Mouse (Mus musculus) intestine, postnatal 0 days (tissue): Measurements from ENCODE around the gene Scarb1. TPM values are rescaled to one million over a fixed set of nuclear protein-coding genes. Genes with fewer than 3 reads are reported as not detected.

ENCODE experiments used
- ATAC-seq: fragments of 200-750 bp; cut with Nextera tagmentation; 2 replicates; pipeline ENCODE4 v1.8.0; 2017; ENCODE audit warnings: mild to moderate bottlenecking, moderate TSS enrichment, moderate library complexity
- H3K27ac ChIP-seq: fragments of 300-500 bp; sonication (generic); 2 replicates; pipeline ENCODE4 v1.5.1; 2014; ENCODE audit warnings: mild to moderate bottlenecking, low read depth, low read length, moderate library complexity
- H3K27me3 ChIP-seq: fragments of 300-500 bp; sonication (generic); replicated peaks from 2 replicates; pipeline ENCODE4 v1.6.1; 2014; ENCODE audit warnings: low read length, mixed read lengths; ENCODE audit not compliant: control insufficient read depth, insufficient read depth
- H3K36me3 ChIP-seq: fragments of 300-500 bp; sonication (generic); 2 replicates; pipeline ENCODE4 v1.6.1; 2014; ENCODE audit warnings: mild to moderate bottlenecking, moderate library complexity; ENCODE audit not compliant: control insufficient read depth, insufficient read depth
- H3K4me1 ChIP-seq: fragments of 300-500 bp; sonication (generic); replicated peaks from 2 replicates; pipeline ENCODE4 v1.6.1; 2014; ENCODE audit warnings: antibody characterized with exemption, low read length, mixed read lengths; ENCODE audit not compliant: control insufficient read depth, insufficient read depth
- H3K4me2 ChIP-seq: fragments of 300-500 bp; sonication (generic); replicated peaks from 2 replicates; pipeline ENCODE4 v1.6.1; 2014; ENCODE audit warnings: low read depth, mild to moderate bottlenecking, moderate library complexity
- H3K4me3 ChIP-seq: fragments of 300-500 bp; sonication (generic); 2 replicates; pipeline ENCODE4 v1.5.1; 2014; ENCODE audit warnings: low read depth, low read length
- H3K9ac ChIP-seq: fragments of 300-500 bp; sonication (generic); 2 replicates; pipeline ENCODE4 v1.6.1; 2014; ENCODE audit warnings: mild to moderate bottlenecking, low read depth, low read length
- H3K9me3 ChIP-seq: fragments of 300-500 bp; sonication (generic); 2 replicates; pipeline ENCODE4 v1.6.1; 2016; ENCODE audit warnings: mixed run types; ENCODE audit not compliant: control insufficient read depth
- CTCF ChIP-seq: sonication (generic); IDR thresholded peaks from 2 replicates; pipeline ENCODE4 v1.5.1; 2016; ENCODE audit warnings: low read depth, mild to moderate bottlenecking, control low read depth, antibody characterized with exemption, moderate library complexity
- WGBS: fragments of 180-500 bp; shearing (Covaris S2); extraction: QIAGEN DNeasy Blood & Tissue Kit; methylation state at CpG from one replicate; pipeline ENCODE4 v1.1.7; 2014; 5-methylcytosine and 5-hydroxymethylcytosine counted together
- polyA plus RNA-seq: library from polyadenylated mRNA; unstranded; fragments of >200 nt; fragmentation: Nextera tagmentation; extraction: Ambion mirVana; gene quantifications from 2 replicates; pipeline ENCODE4 v1.2.1, GENCODE M21; 2015

Scarb1 gene
- polyA plus RNA-seq, 1 experiment from 2014 or later: 26.5 TPM

- ATAC-seq: no peak
- Histone ChIP-seq H3K27ac (no peak overlapping the region), H3K9me3 (no peaks in the 10 kb centered on the region), H3K4me3 (no peak overlapping the region), H3K27me3 (peaks cover 3% of the 10 kb centered on the region; the same call in 1 of the 2 replicates), H3K4me2 (no peak overlapping the region), H3K4me1 (no peaks in the 10 kb centered on the region), H3K9ac (no peak overlapping the region), H3K36me3 (no peaks in the 10 kb centered on the region)
- 87% methylated on average over 3 of the region's 3 CpGs for WGBS
- TF ChIP-seq CTCF: no peak
Measured at GRCm38 (mm10) chr5:125274773-125275172, 66.1 kb downstream of the Scarb1 start.

DNA sequence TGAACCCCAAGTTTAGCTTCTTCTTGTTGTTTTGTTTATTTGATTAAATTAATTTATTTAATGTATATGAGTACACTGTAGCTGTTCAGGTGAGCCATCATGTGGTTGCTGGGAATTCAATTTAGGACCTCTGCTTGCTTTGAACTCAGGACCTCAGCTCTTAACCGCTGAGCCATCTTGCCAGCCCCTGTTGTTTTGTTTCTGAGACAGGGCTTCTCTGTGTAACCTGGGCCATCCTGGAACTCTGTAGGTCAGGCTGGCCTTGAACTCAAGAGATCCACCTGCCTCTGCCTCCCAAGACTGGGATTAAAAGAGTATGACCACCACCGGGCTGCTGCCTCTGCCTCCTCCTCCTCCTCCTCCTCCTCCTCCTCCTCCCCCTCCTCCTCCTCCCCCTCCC is 66.7 kb downstream of the Scarb1 start:
- H3K9ac ChIP-seq: no peak overlapping the region

GRCm38 (mm10) chr5:125273666-125274109 is 67.2 kb downstream of the Scarb1 start:
- H3K36me3 ChIP-seq: no peaks in the 10 kb centered on the region
- peak; percentile 29; the same call in 1 of the 2 replicates for ATAC-seq
- no peaks in the 10 kb centered on the region for H3K9me3 ChIP-seq
- H3K27me3 ChIP-seq: peaks cover 7% of the 10 kb centered on the region
- TF ChIP-seq CTCF: peak; percentile 80
- no peak overlapping the region for H3K4me2 ChIP-seq
- H3K4me1 ChIP-seq: no peaks in the 10 kb centered on the region
- WGBS: 9% methylated on average over 8 of the region's 8 CpGs
- no peak overlapping the region for H3K27ac ChIP-seq
- no peak overlapping the region for H3K9ac ChIP-seq
- H3K4me3 ChIP-seq: no peak overlapping the region

More for the DNA sequence above, 66.7 kb downstream of the Scarb1 start:
- 83% methylated on average over 2 of the region's 2 CpGs for WGBS
- no peak for TF ChIP-seq CTCF
- Histone ChIP-seq H3K36me3 (no peaks in the 10 kb centered on the region), H3K27me3 (peaks cover 3% of the 10 kb centered on the region; the same call in 1 of the 2 replicates), H3K4me1 (no peaks in the 10 kb centered on the region), H3K27ac (no peak overlapping the region), H3K4me2 (no peak overlapping the region), H3K9me3 (no peaks in the 10 kb centered on the region), H3K4me3 (no peak overlapping the region)
- ATAC-seq: no peak

GRCm38 (mm10) chr5:125272231-125272988 is 68.5 kb downstream of the Scarb1 start:
- ATAC-seq: no peak
- no peak overlapping the region for H3K27ac ChIP-seq
- no peak overlapping the region for H3K9ac ChIP-seq
- H3K4me1 ChIP-seq: no peaks in the 10 kb centered on the region
- no peak overlapping the region for H3K4me2 ChIP-seq
- H3K27me3 ChIP-seq: peaks cover 7% of the 10 kb centered on the region
- 81% methylated on average over 10 of the region's 10 CpGs for WGBS
- TF ChIP-seq CTCF: no peak
- H3K9me3 ChIP-seq: no peaks in the 10 kb centered on the region
- no peak overlapping the region for H3K4me3 ChIP-seq
- H3K36me3 ChIP-seq: no peaks in the 10 kb centered on the region

- Histone ChIP-seq H3K36me3 (no peaks in the 10 kb centered on the region), H3K27me3 (peaks cover 7% of the 10 kb centered on the region), H3K9me3 (no peaks in the 10 kb centered on the region), H3K4me3 (no peak overlapping the region), H3K4me2 (no peak overlapping the region), H3K27ac (no peak overlapping the region), H3K9ac (no peak overlapping the region), H3K4me1 (no peaks in the 10 kb centered on the region)
- WGBS: 11% methylated on average over 15 of the region's 15 CpGs
- ATAC-seq: peak; percentile 50
- peak; percentile 96 for TF ChIP-seq CTCF
Measured at GRCm38 (mm10) chr5:125271531-125272203, 69.2 kb downstream of the Scarb1 start.

- 15% methylated on average over 12 of the region's 12 CpGs for WGBS
- no peak overlapping the region for H3K4me3 ChIP-seq
- no peak overlapping the region for H3K27ac ChIP-seq
- no peaks in the 10 kb centered on the region for H3K9me3 ChIP-seq
- no peak overlapping the region for H3K9ac ChIP-seq
- TF ChIP-seq CTCF: peak; percentile 96
- H3K36me3 ChIP-seq: no peaks in the 10 kb centered on the region
- H3K4me1 ChIP-seq: no peaks in the 10 kb centered on the region
- H3K4me2 ChIP-seq: no peak overlapping the region
- no peak for ATAC-seq
- H3K27me3 ChIP-seq: peaks cover 7% of the 10 kb centered on the region
Measured at GRCm38 (mm10) chr5:125270587-125271130, 70.2 kb downstream of the Scarb1 start.
